ENCODE assay signal across 8 mouse cellular contexts in the genomic region with DNA sequence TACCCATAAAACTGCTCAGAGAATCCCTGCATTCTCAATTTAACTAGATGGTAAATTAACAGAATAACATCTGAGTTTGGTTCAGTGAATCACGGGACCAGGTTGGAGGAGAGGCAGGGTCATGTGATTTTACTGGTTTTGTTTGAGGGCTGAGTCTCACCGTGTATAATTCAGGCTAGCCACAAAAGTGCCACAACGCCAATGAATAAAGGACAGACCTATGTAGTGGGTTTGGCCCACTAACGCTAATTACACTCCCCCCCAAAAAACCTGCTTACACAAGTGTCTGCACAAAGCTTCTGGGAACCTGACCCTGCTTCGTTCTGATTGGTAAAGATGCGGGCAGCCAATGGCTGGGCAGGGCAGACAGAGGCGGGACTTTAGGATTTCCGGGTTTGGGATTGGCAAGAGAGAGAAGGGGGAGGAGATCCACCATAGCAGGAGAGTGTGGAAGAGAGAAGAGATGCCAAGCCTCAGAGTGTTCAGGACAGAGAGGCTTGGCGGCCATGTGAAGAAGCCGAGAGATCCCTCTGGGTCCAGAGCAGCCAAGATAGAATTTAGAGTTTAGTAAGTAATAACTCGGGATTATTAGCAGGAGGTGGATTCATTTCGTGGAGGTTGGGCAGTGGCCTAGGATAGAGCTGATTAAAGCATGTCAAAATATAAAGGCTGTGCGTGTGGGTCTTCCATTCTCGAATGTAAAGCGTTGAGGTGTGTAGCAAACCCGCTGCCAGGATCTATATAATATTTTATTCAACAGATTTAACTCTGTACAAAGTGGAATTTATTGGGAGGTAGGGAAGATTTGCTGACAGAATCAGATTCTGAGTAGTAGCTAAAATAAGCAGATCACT. TPM values are rescaled to one million over a fixed set of nuclear protein-coding genes. Genes with fewer than 3 reads are reported as not detected.
DNase-seq lines count a peak whose midpoint lies in the region; ATAC-seq lines count a peak whose summit lies in the region.

No protein-coding gene starts in this region.

- DNase-seq in T-cell, adult 2 months (ENCODE audit: low spot score) = peak; percentile 84
- peak; percentile 83 to 87 for DNase-seq in cerebellum, postnatal 36 days
- peak; percentile 88 to 90 for DNase-seq in frontal cortex, postnatal 36 days (ENCODE audit: low spot score in 2 of 2)
- peak; percentile 89 for DNase-seq in left cerebral cortex, adult 11 months (ENCODE audit: low spot score)
- DNase-seq in lung, postnatal 4 days = peak; percentile 90
- DNase-seq in retina, postnatal 7 days (ENCODE audit: low read depth, low spot score) = peak; percentile 84
- DNase-seq in urinary bladder, adult 2 months (ENCODE audit: low spot score) = peak; percentile 50

- ATAC-seq in hindbrain, embryonic 15.5 days (ENCODE audit: low FRiP score, low read depth) = peak; percentile 100

- peak overlapping the region; percentile 58 for H3K9ac ChIP-seq in hindbrain, embryonic 15.5 days

- H3K4me3 ChIP-seq in hindbrain, embryonic 15.5 days = peak overlapping the region; percentile 52

- peak overlapping the region; percentile 62 for H3K4me2 ChIP-seq in hindbrain, embryonic 15.5 days

- under 1% methylated on average over 16 of the region's 16 CpGs for WGBS in hindbrain, embryonic 15.5 days

- H3K4me1 ChIP-seq in hindbrain, embryonic 15.5 days (replicated peaks) = peaks cover 19% of the 10 kb centered on the region

- no peaks in the 10 kb centered on the region for H3K27me3 ChIP-seq in hindbrain, embryonic 15.5 days

- H3K27ac ChIP-seq in hindbrain, embryonic 15.5 days (replicated peaks) = peak overlapping the region; percentile 89

- no peaks in the 10 kb centered on the region for H3K9me3 ChIP-seq in hindbrain, embryonic 15.5 days

- 0 out of 2 replicates have a peak, but pooled peaks cover 4% of the 10 kb centered on the region for H3K36me3 ChIP-seq in hindbrain, embryonic 15.5 days

RNA-seq across cellular contexts. Expression of gene Odf4, which starts 12.8 kb away (rescaled TPM):
- polyA plus RNA-seq in hindbrain, embryonic 15.5 days (2015; fragmentation: Nextera tagmentation; extraction: Ambion mirVana) = 0.60 and 1.2 TPM in 2 replicates
- not detected in 2 replicates for polyA plus RNA-seq in urinary bladder, adult 2 months (2012; rRNA removed)

RNA-seq across cellular contexts. Expression of gene Arhgef15, which starts 17.6 kb away (rescaled TPM):
- polyA plus RNA-seq in hindbrain, embryonic 15.5 days (2015; fragmentation: Nextera tagmentation; extraction: Ambion mirVana) = 21.8 and 25.3 TPM in 2 replicates
- polyA plus RNA-seq in urinary bladder, adult 2 months (2012; rRNA removed) = 7.9 and 10.6 TPM in 2 replicates

RNA-seq across cellular contexts. Expression of gene Slc25a35, which starts 28.3 kb away (rescaled TPM):
- 1.7 and 2.1 TPM in 2 replicates for polyA plus RNA-seq in hindbrain, embryonic 15.5 days (2015; fragmentation: Nextera tagmentation; extraction: Ambion mirVana)
- polyA plus RNA-seq in urinary bladder, adult 2 months (2012; rRNA removed) = 27.3 and 32.4 TPM in 2 replicates

RNA-seq across cellular contexts. Expression of gene Rangrf, which starts 35.3 kb away (rescaled TPM):
- polyA plus RNA-seq in hindbrain, embryonic 15.5 days (2015; fragmentation: Nextera tagmentation; extraction: Ambion mirVana) = 29.8 and 34.3 TPM in 2 replicates
- polyA plus RNA-seq in urinary bladder, adult 2 months (2012; rRNA removed) = 31.8 and 39.0 TPM in 2 replicates

RNA-seq across cellular contexts. Expression of gene Rpl26, which starts 38.3 kb away (rescaled TPM):
- polyA plus RNA-seq in hindbrain, embryonic 15.5 days (2015; fragmentation: Nextera tagmentation; extraction: Ambion mirVana) = 557 and 622 TPM in 2 replicates
- polyA plus RNA-seq in urinary bladder, adult 2 months (2012; rRNA removed) = 3,701 and 3,960 TPM in 2 replicates

Comparison
In these comparisons a context has a peak if more than half of its experiments do, and no peak if none do; other contexts are left out.
1. Peak in every context shown above with its lines: DNase-seq, ATAC-seq, H3K4me3 ChIP-seq and H3K27ac ChIP-seq.